Mouse (Mus musculus) CD4-positive helper T cell, adult 2 months (primary cell): ENCODE measurements around the gene Olfr248.
"Not testable (repeated sequence)": the region's sequence is repeated elsewhere in the genome, so short reads cannot be mapped to it uniquely, and the experiment has no call there.

Experiments
- DNase-seq: peaks from one replicate; pipeline ENCODE4 v3.0.0-alpha.2; 2012; ENCODE audit warnings: low read depth, missing footprints, low spot score

Olfr248 gene

GRCm38 (mm10) chr1:174390746-174391145, at the start of gene Olfr248:
TSS of gene Olfr248 (plus strand) at chr1:174391046.
- no peak for DNase-seq

GRCm38 (mm10) chr1:174353636-174354035, 37.2 kb upstream of the Olfr248 start:
- DNase-seq: not testable (repeated sequence)

GRCm38 (mm10) chr1:174354640-174355039, 36.2 kb upstream of the Olfr248 start:
- no peak for DNase-seq

- DNase-seq: no peak
Observed at GRCm38 (mm10) chr1:174364882-174365451, 25.9 kb upstream of the Olfr248 start, which contains the start of gene Olfr417. TSS of gene Olfr417 (plus strand) at chr1:174365122.

GRCm38 (mm10) chr1:174373799-174374198, 17.0 kb upstream of the Olfr248 start:
- DNase-seq: no peak

GRCm38 (mm10) chr1:174422959-174423358, 32.1 kb downstream of the Olfr248 start:
- DNase-seq: no peak

- no peak for DNase-seq
Observed at GRCm38 (mm10) chr1:174423764-174424163, 32.9 kb downstream of the Olfr248 start, which contains the start of gene Olfr414. TSS of gene Olfr414 (plus strand) at chr1:174424064.

- no peak for DNase-seq
Observed at GRCm38 (mm10) chr1:174426180-174426986, 35.5 kb downstream of the Olfr248 start.

GRCm38 (mm10) chr1:174427402-174427801, 36.6 kb downstream of the Olfr248 start:
- no peak for DNase-seq

GRCm38 (mm10) chr1:174428407-174428806, 37.6 kb downstream of the Olfr248 start:
- no peak for DNase-seq

GRCm38 (mm10) chr1:174434121-174434520, 43.3 kb downstream of the Olfr248 start:
- DNase-seq: no peak
